Mouse (Mus musculus) kidney, adult 8-10 months (tissue): ENCODE measurements at regions not wholly inside any gene's neighbourhood (a gene's known extent, or its start where the extent isn't known, plus 50 kb on each side); places are given as distances from the start of the nearest gene placed in this dataset.

Experiments used
- DNase-seq, 2 experiments: peaks; one replicate each; pipeline ENCODE4 v3.0.0; 2022

- DNase-seq, result no peak
These were observed 650.6 kb downstream of the Pdcd6ip start for GRCm38 (mm10) chr9:113057415-113057814.

GRCm38 (mm10) chr9:113044556-113045178 is 663.4 kb downstream of the Pdcd6ip start:
- DNase-seq, result no peak

GRCm38 (mm10) chr9:113040885-113041284 is 667.2 kb downstream of the Pdcd6ip start:
- DNase-seq, result no peak

GRCm38 (mm10) chr9:113033996-113034395 is 674.1 kb downstream of the Pdcd6ip start:
- no peak for DNase-seq

GRCm38 (mm10) chr9:113029091-113029490 is 679.0 kb downstream of the Pdcd6ip start:
- no peak for DNase-seq

- DNase-seq, result no peak
These were observed 681.2 kb downstream of the Pdcd6ip start for GRCm38 (mm10) chr9:113026904-113027193.

- no peak for DNase-seq
These were observed 681.8 kb downstream of the Pdcd6ip start for GRCm38 (mm10) chr9:113026096-113026903.

GRCm38 (mm10) chr9:113021866-113022645 is 686.0 kb downstream of the Pdcd6ip start:
- DNase-seq, result no peak

- DNase-seq, result peak in 1 of 2 experiments; percentile 1
These were observed 688.5 kb downstream of the Pdcd6ip start for GRCm38 (mm10) chr9:113019576-113019975.

GRCm38 (mm10) chr9:113008106-113008505 is 700.0 kb downstream of the Pdcd6ip start:
- no peak for DNase-seq

- no peak for DNase-seq
These were observed 711.9 kb downstream of the Pdcd6ip start for GRCm38 (mm10) chr9:112996204-112996603.

GRCm38 (mm10) chr9:112994774-112995173 is 713.3 kb downstream of the Pdcd6ip start:
- DNase-seq, result no peak

GRCm38 (mm10) chr9:112993627-112994026 is 714.4 kb downstream of the Pdcd6ip start:
- DNase-seq, result no peak

GRCm38 (mm10) chr9:112992937-112993336 is 715.1 kb downstream of the Pdcd6ip start:
- DNase-seq, result no peak

GRCm38 (mm10) chr9:112983353-112983752 is 724.7 kb downstream of the Pdcd6ip start:
- no peak for DNase-seq

- DNase-seq, result no peak
These were observed 715.8 kb upstream of the Arpp21 start for GRCm38 (mm10) chr9:112951567-112951966.

- DNase-seq, result no peak
These were observed 714.3 kb upstream of the Arpp21 start for GRCm38 (mm10) chr9:112950056-112950455.

GRCm38 (mm10) chr9:112938781-112939180 is 703.0 kb upstream of the Arpp21 start:
- DNase-seq, result peak in 1 of 2 experiments; percentile 23

GRCm38 (mm10) chr9:112909311-112910101 is 673.8 kb upstream of the Arpp21 start:
- DNase-seq, result peak; percentile 25 to 41

GRCm38 (mm10) chr9:112905955-112906354 is 670.2 kb upstream of the Arpp21 start:
- no peak for DNase-seq

GRCm38 (mm10) chr9:112864921-112865320 is 629.2 kb upstream of the Arpp21 start:
- DNase-seq, result no peak

GRCm38 (mm10) chr9:112861136-112861535 is 625.4 kb upstream of the Arpp21 start:
- DNase-seq, result no peak
